Mouse (Mus musculus) liver, adult 2 months (tissue): ENCODE results near the gene Kdsr. TPM values are rescaled to one million over a fixed set of nuclear protein-coding genes. Genes with fewer than 3 reads are reported as not detected.
A peak's percentile ranks its signal among the peaks of the same experiment; 100 is the strongest.

Experiments used
- DNase-seq: peaks from one replicate; pipeline ENCODE4 v3.0.0-alpha.2; 2011; ENCODE audit warnings: low read depth, low spot score; ENCODE audit errors: extremely low read depth
- H3K27ac ChIP-seq: fragments of 200-500 bp; replicated peaks from 2 replicates; pipeline ENCODE4 v1.5.1; 2012; ENCODE audit warnings: low read depth, mild to moderate bottlenecking, control low read depth, inconsistent platforms, low read length; ENCODE audit not compliant: insufficient read depth
- H3K27me3 ChIP-seq: fragments of 200-500 bp; 2 replicates; pipeline ENCODE4 v1.6.1; 2012; ENCODE audit warnings: mild to moderate bottlenecking, moderate library complexity, low read length, inconsistent platforms; ENCODE audit not compliant: control insufficient read depth, insufficient read depth
- H3K36me3 ChIP-seq: fragments of 200-500 bp; 2 replicates; pipeline ENCODE4 v1.6.1; 2012; ENCODE audit warnings: low read length, inconsistent platforms; ENCODE audit not compliant: control insufficient read depth, insufficient read depth
- H3K4me1 ChIP-seq: fragments of 200-500 bp; 2 replicates; pipeline ENCODE4 v1.6.1; 2011; ENCODE audit warnings: low read length; ENCODE audit not compliant: control insufficient read depth, insufficient read depth
- H3K4me3 ChIP-seq: fragments of 200-500 bp; 2 replicates; pipeline ENCODE4 v1.5.1; 2011; ENCODE audit warnings: low read depth, mild to moderate bottlenecking, control low read depth, low read length, moderate library complexity; ENCODE audit not compliant: insufficient read depth
- H3K79me2 ChIP-seq: fragments of 200-500 bp; 2 replicates; pipeline ENCODE4 v1.6.1; 2012; ENCODE audit warnings: inconsistent platforms, mild to moderate bottlenecking, low read length, moderate library complexity; ENCODE audit not compliant: control insufficient read depth, insufficient read depth
- H3K9ac ChIP-seq: fragments of 200-500 bp; 2 replicates; pipeline ENCODE4 v1.6.1; 2012; ENCODE audit warnings: low read depth, mild to moderate bottlenecking, control low read depth, inconsistent platforms, low read length
- CTCF ChIP-seq: fragments of 200-500 bp; IDR thresholded peaks from 2 replicates; pipeline ENCODE4 v1.5.1; 2011; ENCODE audit warnings: low read depth, low read length, control low read depth
- POLR2A ChIP-seq: fragments of 200-500 bp; IDR thresholded peaks from 2 replicates; pipeline ENCODE4 v1.6.1; 2011; ENCODE audit warnings: low read length, control low read depth; ENCODE audit not compliant: insufficient read depth; ENCODE audit errors: extremely low read depth
- WGBS: fragments of 180-500 bp; shearing (Covaris S2); methylation state at CpG from one replicate; pipeline ENCODE4 v1.1.7; 2018; 5-methylcytosine and 5-hydroxymethylcytosine counted together
- polyA plus RNA-seq: library from polyadenylated mRNA; depleted of rRNA; stranded (reverse); fragments of >200 nt; gene quantifications from 2 replicates; pipeline ENCODE4 v1.2.3, GENCODE M21; 2012; rRNA removed
- total RNA-seq: library from RNA; depleted of rRNA; stranded (reverse); fragments of >200 nt; gene quantifications from 2 replicates; pipeline ENCODE4 v1.2.3, GENCODE M21; 2014; rRNA removed

Kdsr gene
- 10.4 and 11.4 TPM in 2 replicates for total RNA-seq
- 10.3 and 10.5 TPM in 2 replicates for polyA plus RNA-seq

- H3K27me3 ChIP-seq = no peaks in the 10 kb centered on the region
- no peak for TF ChIP-seq CTCF
- TF ChIP-seq POLR2A = peak; percentile 83
- H3K27ac ChIP-seq = peak within 1 kb of the TSS; percentile 74
- H3K4me3 ChIP-seq = peak within 1 kb of the TSS; percentile 81
- H3K79me2 ChIP-seq = peaks cover 10% of the 10 kb centered on the region; the same call in 1 of the 2 replicates
- WGBS = 1% methylated on average over 51 of the region's 51 CpGs
- H3K4me1 ChIP-seq = peaks cover 14% of the 10 kb centered on the region
- H3K9ac ChIP-seq = peak within 1 kb of the TSS; percentile 87
- H3K36me3 ChIP-seq = peaks cover 3% of the 10 kb centered on the region; the same call in 1 of the 2 replicates
- DNase-seq = peak; percentile 88
Measured at GRCm38 (mm10) chr1:106759572-106760435, at the start of gene Kdsr. TSS of gene Kdsr (minus strand) at chr1:106759727.

DNA sequence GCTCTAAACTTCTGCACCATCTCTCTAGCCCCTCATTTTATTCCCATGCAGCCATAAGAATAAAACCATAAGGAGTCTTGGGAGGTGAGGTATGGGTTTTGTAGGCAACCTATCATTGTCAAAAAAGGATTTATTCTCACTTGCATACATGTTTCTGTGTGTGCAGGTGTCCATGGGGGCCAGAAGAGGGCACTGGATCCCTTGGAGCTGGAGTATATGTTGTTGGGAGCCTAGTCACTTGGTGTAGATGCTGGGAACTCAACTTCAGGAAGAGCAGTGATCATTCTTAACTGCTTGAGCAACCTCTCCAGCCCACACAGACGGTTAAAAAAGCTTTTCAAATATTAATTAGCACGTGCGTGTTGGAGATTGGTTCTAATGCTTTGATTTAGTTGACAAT, 40.4 kb upstream of the Kdsr start:
- TF ChIP-seq CTCF = peak; percentile 7; the same call in 1 of the 2 replicates
- no peak for TF ChIP-seq POLR2A
- H3K27me3 ChIP-seq = no peaks in the 10 kb centered on the region
- H3K4me1 ChIP-seq = peaks cover 5% of the 10 kb centered on the region
- no peak overlapping the region for H3K9ac ChIP-seq
- DNase-seq = no peak
- peaks cover 10% of the 10 kb centered on the region for H3K79me2 ChIP-seq
- 90% methylated on average over 3 of the region's 3 CpGs for WGBS
- no peaks in the 10 kb centered on the region for H3K36me3 ChIP-seq
- H3K4me3 ChIP-seq = no peak overlapping the region
- no peak overlapping the region for H3K27ac ChIP-seq

DNA sequence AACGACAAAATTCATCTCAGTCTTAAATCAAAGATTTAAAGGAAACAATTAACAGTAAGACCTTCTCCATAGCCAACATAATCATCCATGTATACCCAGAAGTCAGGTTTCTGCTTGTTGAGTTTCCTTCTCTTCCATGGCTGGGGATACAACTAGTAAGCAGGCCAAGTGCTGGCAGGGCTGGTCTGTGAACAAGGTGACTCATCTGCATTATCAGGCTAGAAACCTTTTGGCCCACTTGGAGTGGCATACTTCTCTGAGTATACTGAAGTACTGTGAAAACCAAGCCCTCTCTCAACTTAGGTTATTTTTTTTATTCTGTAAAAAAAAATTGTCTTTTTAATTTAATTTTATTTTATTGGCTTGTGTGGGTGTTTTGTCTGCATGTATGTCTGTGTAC, 39.9 kb upstream of the Kdsr start:
- no peaks in the 10 kb centered on the region for H3K36me3 ChIP-seq
- no peak overlapping the region for H3K9ac ChIP-seq
- no peak overlapping the region for H3K27ac ChIP-seq
- no peak overlapping the region for H3K4me3 ChIP-seq
- H3K4me1 ChIP-seq = peaks cover 5% of the 10 kb centered on the region
- TF ChIP-seq CTCF (no peak), POLR2A (no peak)
- no peaks in the 10 kb centered on the region for H3K27me3 ChIP-seq
- DNase-seq = no peak
- WGBS = 59% methylated on average over 1 of the region's 1 CpGs
- peaks cover 10% of the 10 kb centered on the region for H3K79me2 ChIP-seq

GRCm38 (mm10) chr1:106796987-106797779, 37.7 kb upstream of the Kdsr start:
- DNase-seq = no peak
- Histone ChIP-seq H3K27me3 (no peaks in the 10 kb centered on the region), H3K27ac (no peak overlapping the region), H3K4me1 (peaks cover 9% of the 10 kb centered on the region), H3K9ac (no peak overlapping the region), H3K79me2 (peaks cover 19% of the 10 kb centered on the region), H3K4me3 (no peak overlapping the region), H3K36me3 (no peaks in the 10 kb centered on the region)
- 59% methylated on average over 7 of the region's 7 CpGs for WGBS
- TF ChIP-seq POLR2A = no peak
- TF ChIP-seq CTCF = no peak

DNA sequence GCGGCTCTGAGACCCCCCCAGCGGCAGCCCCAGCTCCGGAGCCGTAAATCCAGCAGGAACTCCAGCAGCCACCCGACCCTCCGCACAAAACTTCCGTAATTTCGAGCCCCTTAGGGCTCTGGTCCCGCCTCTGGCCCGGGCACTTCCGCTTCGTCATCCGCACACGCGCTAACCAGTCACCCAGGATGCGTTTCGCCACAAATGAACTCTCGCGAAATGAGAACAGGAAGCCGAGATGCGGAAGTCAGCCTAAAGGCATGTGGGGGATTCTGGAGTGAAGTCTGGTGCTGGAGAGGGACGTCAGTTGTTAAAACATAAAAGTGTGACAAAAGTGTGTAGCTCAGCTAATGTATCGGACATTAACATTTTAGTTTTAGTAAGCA, 37.0 kb upstream of the Kdsr start, which contains the start of gene Vps4b:
Gene Vps4b (minus strand): TSS at position 187 of the 383 bp plus-strand sequence.
- H3K4me1 ChIP-seq = peaks cover 9% of the 10 kb centered on the region
- TF ChIP-seq CTCF = no peak
- TF ChIP-seq POLR2A = 0 out of 2 replicates have a peak, but pooled peaks have one; percentile 15
- DNase-seq = peak; percentile 86
- H3K4me3 ChIP-seq = peak within 1 kb of the TSS; percentile 97
- no peaks in the 10 kb centered on the region for H3K36me3 ChIP-seq
- under 1% methylated on average over 23 of the region's 23 CpGs for WGBS
- H3K9ac ChIP-seq = peak within 1 kb of the TSS; percentile 97
- peaks cover 19% of the 10 kb centered on the region for H3K79me2 ChIP-seq
- H3K27ac ChIP-seq = peak within 1 kb of the TSS; percentile 95
- no peaks in the 10 kb centered on the region for H3K27me3 ChIP-seq
